Mouse (Mus musculus) left cerebral cortex, postnatal 4 days (tissue): ENCODE measurements around the gene Aldh2. TPM values are rescaled to one million over a fixed set of nuclear protein-coding genes. Genes with fewer than 3 reads are reported as not detected.
A peak's percentile ranks its signal among the peaks of the same experiment; 100 is the strongest.
"Not testable (repeated sequence)": the region's sequence is repeated elsewhere in the genome, so short reads cannot be mapped to it uniquely, and the experiment has no call there.

Experiments
- DNase-seq: peaks from one replicate; pipeline ENCODE4 v3.0.0-alpha.2; 2022
- intact Hi-C: fragments of 180-260 bp; cut with DNase I; formaldehyde crosslinking; loops from one replicate; pipeline ENCODE4 v1.15.1; 2025
- total RNA-seq, 2 experiments: library from RNA; stranded (reverse); gene quantifications; 2 replicates each; pipeline ENCODE4 v1.2.3; 2021

Aldh2 gene
- total RNA-seq, 2 experiments from 2014 or later, result 87.4 to 90.9 TPM

DNA sequence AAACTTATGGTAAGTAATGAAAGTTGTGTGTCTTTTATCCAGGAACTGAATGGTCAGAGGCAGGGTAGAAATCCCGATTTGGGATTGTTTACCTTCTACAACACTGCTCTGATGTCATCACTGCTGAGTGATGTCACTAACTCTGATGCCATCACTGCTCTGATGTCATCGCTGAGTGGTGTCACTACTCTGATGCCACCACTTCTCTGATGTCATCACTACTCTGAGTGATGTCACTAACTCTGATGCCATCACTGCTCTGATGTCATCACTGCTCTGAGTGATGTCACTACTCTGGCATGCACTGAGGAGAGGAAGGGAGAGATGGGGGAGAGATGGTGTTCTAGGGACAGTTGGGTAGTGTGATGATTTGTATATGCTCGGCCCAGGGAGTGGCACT is 31.2 kb downstream of the Aldh2 start:
- intact Hi-C loops, result loop anchor here (5.0 kb wide), 1 partner anchor 40 kb away; no protein-coding TSS in a partner anchor
- DNase-seq, result no peak

DNA sequence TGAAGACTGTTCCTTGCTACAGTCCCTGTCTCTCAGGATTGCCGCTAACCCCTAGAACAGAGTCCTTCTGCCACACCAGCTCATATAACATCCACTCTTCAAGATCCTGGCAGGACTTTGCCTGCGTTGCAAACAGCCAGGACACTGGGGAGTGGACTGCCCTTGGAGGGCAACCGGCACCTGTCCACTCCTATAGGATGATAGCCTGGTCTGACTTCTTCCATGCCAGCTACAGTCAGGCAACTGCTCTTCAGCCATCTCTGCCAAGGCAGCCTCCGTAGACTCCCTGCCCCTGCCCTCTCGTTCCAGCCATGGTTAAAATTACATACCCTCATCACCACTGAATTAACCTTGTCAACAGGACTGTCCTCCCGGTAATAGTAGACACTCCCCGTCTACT is 44.4 kb downstream of the Aldh2 start:
- intact Hi-C loops, result no loop called here
- no peak for DNase-seq

DNA sequence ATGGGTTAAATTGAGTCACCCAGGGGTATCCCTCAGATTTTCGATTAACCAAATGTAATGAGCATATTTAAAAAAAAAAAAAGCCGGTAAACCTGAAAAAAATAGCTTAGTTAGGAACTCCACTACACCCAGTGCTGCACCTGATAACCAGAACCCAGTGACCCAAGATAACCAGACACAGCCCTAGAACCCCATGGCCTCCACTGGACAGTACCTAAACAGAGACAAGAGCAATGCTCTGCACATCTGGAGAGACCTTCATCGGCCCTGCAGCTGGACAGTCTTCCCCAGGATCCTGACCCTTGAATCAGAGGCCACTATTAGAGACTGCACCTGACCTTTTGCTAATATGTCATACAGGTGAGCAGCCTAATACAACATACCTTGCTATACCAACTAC is 46.5 kb downstream of the Aldh2 start:
- intact Hi-C loops, result no loop called here
- DNase-seq, result no peak

DNA sequence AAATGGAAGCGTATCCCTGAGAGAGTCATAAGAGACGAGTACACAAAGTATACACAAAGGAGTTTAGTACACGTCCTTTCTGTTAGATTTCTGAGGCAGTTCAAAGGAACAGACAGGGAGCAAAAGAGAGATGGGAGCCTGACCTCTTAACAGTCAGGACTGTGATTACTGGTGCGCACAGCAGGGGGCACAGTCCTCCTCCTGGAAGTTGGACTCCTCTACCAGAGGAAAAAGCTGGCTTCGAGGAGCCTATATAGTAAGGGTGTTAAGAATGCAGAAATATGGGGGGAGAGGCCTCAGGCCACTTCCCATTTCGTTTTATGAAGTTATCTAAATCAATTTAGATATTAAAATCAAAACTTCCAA is 47.1 kb downstream of the Aldh2 start:
- intact Hi-C loops, result no loop called here
- peak; percentile 47 for DNase-seq

DNA sequence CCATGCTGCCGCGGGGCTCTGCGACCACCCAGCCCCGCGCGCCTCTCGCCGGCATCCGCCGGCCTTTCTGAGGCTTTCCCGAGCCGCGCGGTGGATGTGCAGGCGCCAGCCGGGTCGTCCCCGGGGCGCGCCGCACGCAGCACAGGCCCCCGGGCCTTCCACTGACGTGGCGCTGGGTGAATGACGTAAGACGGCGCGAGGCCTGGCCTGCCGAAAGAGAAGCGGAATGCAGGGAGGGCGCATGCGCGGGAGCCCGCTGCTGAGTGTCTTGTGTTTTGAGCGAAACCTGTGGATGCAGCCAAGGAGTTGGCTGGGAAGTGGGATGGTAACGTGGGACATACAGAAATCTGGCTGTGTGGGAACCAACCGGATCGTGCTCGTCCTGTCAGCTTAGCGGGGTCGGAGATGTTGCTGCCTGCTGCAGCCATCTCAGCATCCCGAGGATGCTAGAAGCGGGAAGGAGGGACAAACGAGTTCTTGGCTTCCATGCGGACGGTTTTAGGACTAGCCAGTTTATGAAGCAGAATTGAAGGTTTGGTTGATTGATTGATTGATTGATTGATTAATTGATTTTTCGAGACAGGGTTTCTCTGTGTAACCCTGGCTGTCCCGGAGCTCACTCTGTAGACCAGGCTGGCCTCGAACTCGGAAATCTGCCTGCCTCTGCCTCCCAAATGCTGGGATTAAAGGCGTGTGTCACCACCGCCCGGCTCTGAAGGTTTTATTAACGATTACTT is 47.7 kb downstream of the Aldh2 start, which contains the start of gene Mapkapk5:
Mapkapk5 (minus strand) TSS at position 113 of the 737 bp plus-strand sequence.
- DNase-seq, result peak; percentile 98
- intact Hi-C loops, result no loop called here

DNA sequence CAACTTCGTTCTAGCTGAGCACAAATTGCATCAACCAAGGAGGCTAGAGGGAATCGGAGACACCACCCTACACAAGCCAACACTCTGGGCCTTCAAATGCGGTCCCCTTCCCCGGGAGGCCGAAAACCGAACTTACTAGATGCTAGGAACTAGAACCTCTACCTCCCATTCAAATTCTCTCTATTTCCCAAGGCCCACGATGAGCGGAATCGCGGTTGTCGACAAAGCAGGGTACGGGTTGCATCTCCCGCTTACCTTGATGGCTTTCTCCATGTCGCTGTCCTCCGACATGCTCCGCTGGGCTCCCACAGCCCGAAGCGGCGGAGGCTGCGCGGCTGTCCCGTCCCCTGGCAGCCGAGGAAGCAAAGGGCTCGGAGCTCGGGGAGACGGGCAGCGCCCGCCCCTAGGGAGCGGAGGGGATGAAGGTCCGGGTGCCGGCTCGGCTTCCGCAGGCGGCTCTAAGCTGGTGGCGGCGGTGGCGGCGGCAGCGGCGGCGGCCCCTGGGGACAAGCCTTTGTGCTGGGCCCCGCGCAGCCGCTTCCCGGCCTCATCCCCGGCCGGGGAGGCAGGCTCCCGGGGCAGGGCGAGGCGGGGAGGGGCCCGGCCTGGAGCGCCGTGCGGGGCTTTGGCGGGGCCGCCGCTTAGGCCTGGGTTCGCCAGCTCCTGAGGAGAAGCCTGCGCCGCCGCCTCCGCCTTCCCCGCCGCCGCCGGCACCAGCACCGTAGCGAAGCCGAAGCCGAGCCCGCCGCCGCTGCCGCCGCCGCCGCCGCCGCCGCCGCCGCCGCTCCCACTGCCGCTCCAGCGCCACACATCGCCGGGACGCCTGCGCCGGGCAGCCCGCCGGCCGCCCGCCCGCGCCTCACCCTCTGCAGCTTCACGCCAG is 48.5 kb downstream of the Aldh2 start, which contains the start of the genes Adam1a and Gm42878:
Adam1a (minus strand) TSS at position 573 of the 883 bp plus-strand sequence.
Gm42878 (minus strand) TSS at position 573 of the 883 bp plus-strand sequence.
- peak; percentile 45 for DNase-seq
- intact Hi-C loops, result no loop called here

DNA sequence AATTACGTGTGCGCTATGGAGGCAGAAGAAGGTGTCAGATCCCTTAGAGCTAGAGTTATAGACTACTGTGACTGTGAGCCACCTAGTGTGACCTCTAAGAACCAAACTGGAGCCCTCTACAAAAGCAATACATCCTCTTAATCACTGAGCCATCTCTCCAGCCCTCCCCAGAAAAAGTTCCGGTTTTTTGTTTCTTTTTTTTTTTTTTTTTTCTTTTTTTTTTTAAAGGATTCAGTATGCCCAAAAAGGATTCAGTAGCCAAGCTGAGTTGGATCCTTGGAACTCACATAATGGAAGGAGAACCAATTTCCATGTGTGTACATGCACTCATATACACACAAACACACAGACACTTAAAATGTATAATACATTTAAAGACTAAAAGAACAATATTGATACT is 50.3 kb downstream of the Aldh2 start:
- intact Hi-C loops, result no loop called here
- no peak for DNase-seq

DNA sequence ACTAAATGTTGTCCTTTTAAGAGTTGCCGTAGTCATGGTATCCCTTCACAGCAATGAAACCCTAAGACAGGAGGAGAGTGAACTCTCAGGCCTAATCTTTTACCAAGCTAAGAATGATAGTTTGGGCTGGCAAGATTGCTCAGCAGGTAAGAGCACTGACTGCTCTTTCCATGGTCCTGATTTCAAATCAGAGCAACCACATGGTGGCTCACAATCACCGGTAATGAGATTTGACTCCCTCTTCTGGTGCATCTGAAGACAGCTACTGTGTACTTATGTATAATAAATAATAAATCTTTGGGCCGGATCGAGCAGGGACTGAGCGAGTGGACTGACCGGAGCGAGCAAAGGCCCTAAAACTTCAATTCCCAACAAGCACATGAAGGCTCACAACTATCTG is 52.4 kb downstream of the Aldh2 start:
- intact Hi-C loops, result no loop called here
- DNase-seq, result no peak

DNA sequence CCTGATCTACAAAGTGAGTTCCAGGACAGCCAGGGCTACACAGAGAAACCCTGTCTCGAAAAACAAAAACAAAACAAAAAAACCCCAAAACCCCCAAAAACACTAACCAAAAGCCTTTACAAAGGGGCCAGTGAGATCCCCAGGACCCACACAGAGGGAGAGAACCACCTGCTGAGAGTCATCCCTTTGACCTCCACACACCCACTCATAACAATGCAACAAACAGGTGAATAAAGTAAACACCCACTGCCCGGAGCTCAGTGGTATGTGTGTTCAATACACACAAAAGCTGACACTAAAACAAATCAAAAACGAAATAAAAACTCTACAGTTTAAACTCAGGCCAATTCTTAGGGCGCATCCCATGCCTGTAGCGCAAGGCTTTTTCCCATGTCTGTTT is 53.6 kb downstream of the Aldh2 start:
- no peak for DNase-seq
- intact Hi-C loops, result no loop called here

DNA sequence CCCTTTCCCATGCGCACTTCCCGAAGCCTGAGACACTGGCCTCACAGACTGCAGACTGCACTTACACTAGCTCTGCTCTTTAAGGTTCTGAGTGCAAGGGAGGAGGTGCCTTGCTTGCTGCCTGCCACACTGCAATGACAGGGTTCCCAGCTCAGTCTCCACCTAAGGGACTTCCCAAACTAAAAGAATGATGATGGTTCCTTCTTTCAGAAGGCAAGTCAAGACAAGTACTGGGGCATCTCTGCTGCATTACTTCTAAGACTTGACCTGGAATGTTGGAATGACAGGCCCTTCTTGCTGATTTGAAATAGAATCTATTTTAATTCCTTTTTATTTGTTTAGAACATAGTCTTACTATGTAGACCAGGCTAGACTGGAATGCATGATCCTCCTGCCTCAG is 56.0 kb downstream of the Aldh2 start:
- intact Hi-C loops, result no loop called here
- DNase-seq, result no peak

DNA sequence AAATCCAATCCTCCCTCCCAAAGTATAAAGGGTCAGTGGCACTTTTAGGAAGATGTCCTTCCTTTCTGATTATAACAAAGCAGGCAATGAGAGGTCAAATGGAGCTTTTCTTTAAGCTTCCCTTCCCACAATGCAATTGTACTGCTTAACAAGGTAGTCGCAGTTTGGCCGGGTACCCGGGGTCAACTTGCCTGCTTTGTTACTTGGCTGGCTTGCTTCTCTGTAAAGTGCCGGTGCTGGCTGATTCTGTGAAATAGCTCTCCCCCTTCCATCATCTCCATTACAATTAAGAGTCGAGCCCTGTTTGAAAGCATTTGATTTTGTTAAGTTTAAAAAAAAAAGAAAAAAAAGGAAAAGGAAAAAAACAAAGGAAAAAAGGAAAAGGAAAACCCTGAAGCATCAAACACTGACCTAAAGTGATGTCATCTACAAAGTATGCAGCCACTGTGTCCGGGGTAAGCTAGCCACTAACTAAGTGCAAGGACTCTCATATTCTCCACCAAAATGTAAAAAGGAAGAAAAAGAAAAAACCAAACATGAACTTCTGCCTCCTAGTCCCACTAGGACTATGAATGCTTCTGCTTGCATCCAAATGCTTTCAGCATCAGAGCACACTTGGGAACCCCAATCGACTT is 56.6 kb downstream of the Aldh2 start:
- intact Hi-C loops, result no loop called here
- no peak for DNase-seq

DNA sequence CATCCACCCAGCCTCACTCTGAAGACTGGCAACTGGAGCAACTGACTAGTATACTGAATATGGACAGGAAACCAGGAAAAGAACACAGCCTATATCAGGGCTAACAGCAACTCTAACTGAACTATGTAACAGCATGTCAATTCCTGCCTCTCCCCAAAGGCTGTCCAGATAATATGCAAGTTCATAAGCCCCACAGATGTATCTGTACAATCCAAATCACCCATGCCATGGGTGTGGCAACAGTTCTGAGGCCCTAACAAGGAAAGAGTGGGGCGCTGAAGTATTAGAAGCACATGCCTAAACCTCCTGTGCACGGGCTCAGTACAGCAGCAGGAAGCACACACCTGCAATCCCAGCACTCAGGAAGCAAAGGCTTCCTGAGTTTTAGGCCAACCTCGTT is 58.5 kb downstream of the Aldh2 start:
- intact Hi-C loops, result no loop called here
- no peak for DNase-seq

DNA sequence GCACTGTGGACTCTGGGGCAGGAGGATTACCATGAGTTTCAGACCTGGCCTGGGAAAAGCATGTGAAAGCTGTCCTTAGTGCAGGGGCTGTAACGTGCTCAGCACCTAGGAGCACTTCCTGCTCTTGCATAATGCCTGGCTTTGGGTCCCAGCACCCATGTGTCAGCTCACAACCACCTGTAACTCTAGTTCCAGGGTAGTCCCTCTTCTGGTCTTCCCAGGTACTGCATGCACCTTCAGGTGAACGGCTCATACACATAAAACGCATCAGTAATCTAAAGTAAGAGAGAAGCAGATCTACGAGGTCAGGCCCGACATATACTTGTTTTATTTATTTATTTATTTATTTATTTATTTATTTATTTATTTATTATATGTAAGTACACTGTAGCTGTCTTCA is 59.1 kb downstream of the Aldh2 start:
- intact Hi-C loops, result no loop called here
- DNase-seq, result no peak

DNA sequence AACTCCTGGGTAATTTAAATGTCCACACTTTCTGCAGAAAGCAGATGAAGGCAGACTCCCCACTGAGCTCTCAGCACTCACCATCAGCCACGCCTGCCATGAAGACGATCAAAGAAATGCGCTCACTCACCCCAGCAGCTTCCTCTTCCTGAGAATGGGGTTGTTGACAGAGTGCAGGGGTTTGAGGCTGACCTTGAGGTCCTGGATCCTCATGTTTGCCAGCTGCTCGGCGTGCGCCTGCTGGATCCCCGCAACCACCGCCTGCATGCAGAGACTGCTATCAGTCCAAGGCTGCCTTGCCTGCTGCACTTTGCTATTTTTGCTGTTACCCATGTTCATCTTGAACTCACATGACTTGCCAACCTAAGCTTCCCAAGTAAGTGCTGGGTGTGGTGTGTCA is 66.7 kb downstream of the Aldh2 start:
- intact Hi-C loops, result no loop called here
- DNase-seq, result no peak

DNA sequence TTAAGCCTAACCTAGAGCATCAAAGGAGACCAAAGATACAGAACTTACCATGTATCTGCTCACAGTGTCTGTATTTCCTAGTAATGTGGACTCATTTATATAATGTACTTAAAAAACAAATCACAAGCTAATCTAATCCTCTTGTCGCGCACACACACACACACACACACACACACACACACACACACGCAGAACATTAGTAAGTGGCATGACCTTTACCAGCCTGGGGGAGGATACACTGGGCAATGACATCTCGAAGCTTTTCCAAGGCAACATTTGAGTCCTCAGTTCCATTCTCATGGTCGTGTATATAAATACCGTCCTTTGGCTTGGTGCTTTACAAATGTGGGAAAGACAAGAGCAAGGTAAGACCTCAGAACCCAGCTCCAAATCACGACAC is 67.1 kb downstream of the Aldh2 start:
- DNase-seq, result no peak
- intact Hi-C loops, result no loop called here

DNA sequence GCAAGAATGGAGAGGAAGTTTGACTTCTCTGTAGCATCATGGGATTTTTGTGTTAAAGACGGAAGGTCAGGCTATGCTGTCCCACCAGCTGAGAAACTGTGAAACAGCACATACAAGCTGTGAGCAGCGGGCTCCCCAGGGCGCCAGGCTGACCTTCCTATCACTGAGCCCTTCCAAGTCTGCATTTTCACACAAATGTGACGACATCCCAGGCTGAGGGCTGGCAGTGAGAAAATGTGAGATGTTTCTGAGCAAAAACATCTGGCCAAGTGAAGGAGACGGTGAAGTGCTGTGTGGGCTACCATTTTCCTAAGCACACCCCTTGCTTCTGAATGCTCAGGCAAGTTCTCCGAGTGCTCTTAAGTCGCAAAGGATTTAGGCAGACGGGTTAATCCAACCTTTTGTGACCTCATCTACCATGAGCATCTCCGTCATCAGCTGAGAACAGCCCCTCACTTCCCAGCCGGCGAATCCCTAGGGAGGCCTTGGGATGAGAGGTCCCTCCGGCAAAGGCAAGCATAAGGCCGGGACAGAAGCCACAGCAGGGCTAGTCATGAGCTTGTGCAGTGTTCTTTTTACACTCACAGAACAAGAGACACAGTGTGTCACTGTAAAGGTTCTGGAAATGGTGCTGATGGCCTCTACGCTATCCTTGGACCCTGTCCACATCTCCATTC is 67.7 kb downstream of the Aldh2 start:
- intact Hi-C loops, result no loop called here
- no peak for DNase-seq

DNA sequence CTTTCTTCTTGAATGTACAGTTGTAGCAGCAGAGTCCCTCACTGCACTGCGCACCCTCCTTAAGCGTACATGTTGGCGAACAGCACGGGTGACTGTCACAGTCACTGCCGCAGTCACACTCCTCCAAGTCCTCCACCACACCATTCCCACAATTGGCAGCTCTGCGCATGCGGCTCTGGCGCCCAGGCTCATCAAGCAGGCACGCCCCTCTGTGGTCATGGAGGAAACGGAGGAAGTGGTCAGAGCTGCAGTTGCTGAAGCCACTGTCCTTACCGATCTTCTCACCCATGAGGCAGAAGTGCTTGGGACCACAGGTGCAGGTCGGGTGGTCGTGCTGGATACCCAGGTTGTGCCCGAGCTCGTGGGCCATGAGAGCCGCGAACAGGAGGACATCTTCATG is 73.9 kb downstream of the Aldh2 start:
- DNase-seq, intact Hi-C loops: not testable (repeated sequence)

DNA sequence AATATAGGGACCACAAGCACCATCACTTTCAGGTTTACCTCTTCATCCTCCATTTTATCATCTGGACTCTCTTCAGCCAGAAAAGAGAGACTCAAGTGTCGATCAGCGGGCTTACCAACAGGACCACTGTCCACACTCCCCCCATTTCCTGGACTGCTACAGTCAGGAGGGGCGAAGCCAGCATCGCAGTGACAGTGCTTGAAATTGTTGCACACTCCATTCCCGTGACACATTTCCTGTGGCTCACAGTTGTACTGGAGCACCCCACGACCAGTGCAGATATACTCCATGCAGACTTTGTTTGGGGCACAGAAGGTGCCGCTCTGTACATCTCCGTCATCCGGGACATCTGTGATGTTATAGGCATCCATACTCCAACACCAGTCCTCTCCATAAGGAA is 74.6 kb downstream of the Aldh2 start:
- intact Hi-C loops, result no loop called here
- no peak for DNase-seq
